In the genomic region with DNA sequence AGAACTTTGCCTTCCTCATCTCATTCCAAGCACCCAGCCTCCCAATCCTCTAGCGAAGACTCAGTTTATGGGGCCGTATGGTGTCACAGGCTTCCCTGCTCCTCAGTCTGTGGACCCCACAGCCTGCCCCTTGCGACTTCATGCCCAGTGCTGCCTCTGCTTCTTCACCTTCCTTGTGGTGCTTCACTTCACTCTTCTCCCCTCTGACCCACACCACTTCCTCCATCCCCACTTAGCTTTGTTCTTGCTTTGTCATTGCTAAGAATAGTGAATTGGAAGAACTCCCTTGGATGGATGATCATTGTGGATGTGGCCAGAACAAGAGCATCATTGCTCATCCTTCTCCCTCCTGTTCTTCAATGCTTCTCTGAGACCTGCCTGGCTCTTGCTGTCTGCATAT, we compare ENCODE assay signal across 22 mouse cellular contexts. TPM values are rescaled to one million over a fixed set of nuclear protein-coding genes. Genes with fewer than 3 reads are reported as not detected.
A peak's percentile ranks its signal among the peaks of the same experiment; 100 is the strongest.
DNase-seq lines count a peak whose midpoint lies in the region; ATAC-seq and TF ChIP-seq lines count a peak whose summit lies in the region.
"Had no signal": no experiment of that assay in that cellular context is flagged by ENCODE, and none has a peak within 500 bp of the region (broad histone marks: within the 10 kb centered on the region; RNA-seq: fewer than 3 reads in every experiment).

No protein-coding gene starts in this region.

- ATAC-seq in intestine, postnatal 0 days: no peak
- ATAC-seq: CD4-positive, CD25-positive, alpha-beta regulatory T cell, adult 4 months; forebrain, embryonic 16.5 days had no signal

- no peaks in the 10 kb centered on the region for H3K9me3 ChIP-seq in megakaryocyte, embryonic 14.5 days
- no peaks in the 10 kb centered on the region for H3K9me3 ChIP-seq in intestine, postnatal 0 days (ENCODE audit: control insufficient read depth)
- H3K9me3 ChIP-seq: embryonic facial prominence, embryonic 12.5 days; forebrain, embryonic 12.5 days; hindbrain, embryonic 12.5 days; hindbrain, embryonic 15.5 days had no signal

- H3K4me3 ChIP-seq in testis, adult 2 months (ENCODE audit: control insufficient read depth, low read depth, low read length): peak overlapping the region; percentile 41
- H3K4me3 ChIP-seq in megakaryocyte, embryonic 14.5 days (replicated peaks): peak overlapping the region; percentile 74
- no peak overlapping the region for H3K4me3 ChIP-seq in intestine, postnatal 0 days (ENCODE audit: low read depth, low read length)
- H3K4me3 ChIP-seq: embryonic facial prominence, embryonic 12.5 days; erythroblast, embryonic 14.5 days; forebrain, embryonic 12.5 days; heart, adult 2 months; hindbrain, embryonic 12.5 days; hindbrain, embryonic 15.5 days had no signal

- TF ChIP-seq POLR2A in testis, adult 2 months (IDR thresholded peaks at IDR 0.05; ENCODE audit: control insufficient read depth, low read depth, low read length): no peak

- H3K27me3 ChIP-seq in testis, adult 2 months (ENCODE audit: control insufficient read depth, insufficient read depth, low read length): no peaks in the 10 kb centered on the region
- no peaks in the 10 kb centered on the region for H3K27me3 ChIP-seq in megakaryocyte, embryonic 14.5 days (replicated peaks)
- no peaks in the 10 kb centered on the region for H3K27me3 ChIP-seq in intestine, postnatal 0 days (replicated peaks; ENCODE audit: control insufficient read depth, insufficient read depth, low read length)
- H3K27me3 ChIP-seq: embryonic facial prominence, embryonic 12.5 days; forebrain, embryonic 12.5 days; hindbrain, embryonic 12.5 days; hindbrain, embryonic 15.5 days had no signal

- TF ChIP-seq CTCF in testis, adult 2 months (IDR thresholded peaks at IDR 0.05; ENCODE audit: control insufficient read depth, insufficient read depth, insufficient replicate concordance, low read depth, low read length): no peak
- TF ChIP-seq CTCF in intestine, postnatal 0 days (IDR thresholded peaks at IDR 0.05; ENCODE audit: low read depth): no peak

- no peak overlapping the region for H3K9ac ChIP-seq in intestine, postnatal 0 days (ENCODE audit: low read depth, low read length)
- H3K9ac ChIP-seq: embryonic facial prominence, embryonic 12.5 days; forebrain, embryonic 12.5 days; hindbrain, embryonic 12.5 days; hindbrain, embryonic 15.5 days had no signal

- 79% methylated on average over 3 of the region's 3 CpGs for WGBS in intestine, postnatal 0 days

- H3K36me3 ChIP-seq in testis, adult 2 months (ENCODE audit: control insufficient read depth, insufficient read depth, low read length): no peaks in the 10 kb centered on the region; the same call in 1 of the 2 replicates
- peaks cover 74% of the 10 kb centered on the region for H3K36me3 ChIP-seq in megakaryocyte, embryonic 14.5 days (replicated peaks; ENCODE audit: low read length)
- peaks cover 13% of the 10 kb centered on the region for H3K36me3 ChIP-seq in intestine, postnatal 0 days (ENCODE audit: control insufficient read depth, insufficient read depth)
- H3K36me3 ChIP-seq: hindbrain, embryonic 12.5 days; hindbrain, embryonic 15.5 days had no signal

- peaks cover 6% of the 10 kb centered on the region for H3K4me1 ChIP-seq in testis, adult 2 months (ENCODE audit: control insufficient read depth, insufficient read depth, low read length)
- peaks cover 98% of the 10 kb centered on the region for H3K4me1 ChIP-seq in megakaryocyte, embryonic 14.5 days
- H3K4me1 ChIP-seq in intestine, postnatal 0 days (replicated peaks; ENCODE audit: control insufficient read depth, insufficient read depth, low read length): peaks cover 22% of the 10 kb centered on the region; the same call in 1 of the 2 replicates

- H3K27ac ChIP-seq in testis, adult 2 months (ENCODE audit: control insufficient read depth, insufficient read depth, low read depth, low read length): peak overlapping the region; percentile 57
- H3K27ac ChIP-seq in intestine, postnatal 0 days (ENCODE audit: low read depth, low read length): no peak overlapping the region
- H3K27ac ChIP-seq: embryonic facial prominence, embryonic 12.5 days; forebrain, embryonic 12.5 days; heart, adult 2 months; hindbrain, embryonic 12.5 days; hindbrain, embryonic 15.5 days had no signal

- peak; percentile 76 for DNase-seq in heart, adult 11 months
- DNase-seq in heart, adult 9 months (ENCODE audit: low spot score in 2 of 2): no peak
- no peak for DNase-seq in testis, postnatal 10 days (ENCODE audit: low spot score)
- DNase-seq: adrenal gland, adult 2 months; adrenal gland, postnatal 14 days; cerebellum, adult 11 months; cerebellum, adult 2 months; cerebellum, adult 9-11 months; cerebellum, postnatal 25 days; gastrocnemius, postnatal 14 days; heart, adult 2 months had no signal

- H3K4me2 ChIP-seq in intestine, postnatal 0 days (replicated peaks; ENCODE audit: low read depth): no peak overlapping the region
- H3K4me2 ChIP-seq: embryonic facial prominence, embryonic 12.5 days; forebrain, embryonic 12.5 days; heart, embryonic 11.5 days; hindbrain, embryonic 12.5 days; hindbrain, embryonic 15.5 days had no signal

RNA-seq across cellular contexts. Expression of a gene that starts 11.8 kb away (rescaled TPM):
- 29.8 and 41.4 TPM in 2 replicates for polyA plus RNA-seq in testis, adult 2 months (2012; rRNA removed)
- polyA plus RNA-seq in megakaryocyte, embryonic 14.5 days (2012; ENCODE audit: insufficient read depth, low replicate concordance): 13.0 and 20.2 TPM in 2 replicates
- polyA plus RNA-seq in intestine, postnatal 0 days (2015; fragmentation: Nextera tagmentation; extraction: Ambion mirVana): 363 and 364 TPM in 2 replicates
